Mouse (Mus musculus): ENCODE results near the gene Svep1.

Gene Svep1

DNA sequence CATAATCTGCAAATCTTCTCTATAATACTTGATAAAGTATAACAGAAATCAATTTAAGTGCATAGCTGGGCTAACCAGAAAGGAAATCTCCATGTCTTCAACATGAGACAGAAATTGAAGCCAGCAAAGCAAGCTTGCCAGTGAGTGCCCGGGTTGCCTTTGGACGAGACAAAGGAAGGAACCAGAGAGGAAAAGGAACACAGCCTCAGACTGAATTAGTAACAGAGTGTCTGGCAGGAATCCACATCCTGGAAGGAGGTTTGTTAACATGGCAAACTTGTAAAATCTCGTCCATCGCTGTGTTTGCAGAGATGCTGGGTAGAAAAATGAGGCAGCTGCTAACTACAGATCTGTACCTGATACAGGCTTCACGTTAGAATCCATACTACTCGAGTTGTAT is 128.7 kb downstream of the Svep1 start:
- DNase-seq = no peak

DNA sequence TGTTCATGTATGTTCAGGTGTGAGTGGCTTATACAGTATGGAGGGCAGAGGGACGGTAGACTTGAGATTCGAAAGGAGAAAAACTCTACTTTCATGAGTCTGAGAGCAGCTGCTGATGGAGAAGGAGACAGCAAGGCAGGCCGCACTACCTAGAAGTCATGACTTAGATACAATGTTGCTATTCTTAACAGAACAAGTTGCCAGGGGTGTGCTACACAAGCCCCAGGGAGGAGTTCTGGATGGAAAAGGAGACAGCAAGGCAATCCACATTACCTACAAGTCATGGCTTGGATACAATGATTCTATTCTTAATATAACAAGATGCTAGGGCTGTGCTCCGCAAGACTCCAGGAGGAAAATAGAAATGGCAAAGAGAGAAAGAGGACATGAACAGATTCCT is 129.1 kb downstream of the Svep1 start:
- DNase-seq = no peak

DNA sequence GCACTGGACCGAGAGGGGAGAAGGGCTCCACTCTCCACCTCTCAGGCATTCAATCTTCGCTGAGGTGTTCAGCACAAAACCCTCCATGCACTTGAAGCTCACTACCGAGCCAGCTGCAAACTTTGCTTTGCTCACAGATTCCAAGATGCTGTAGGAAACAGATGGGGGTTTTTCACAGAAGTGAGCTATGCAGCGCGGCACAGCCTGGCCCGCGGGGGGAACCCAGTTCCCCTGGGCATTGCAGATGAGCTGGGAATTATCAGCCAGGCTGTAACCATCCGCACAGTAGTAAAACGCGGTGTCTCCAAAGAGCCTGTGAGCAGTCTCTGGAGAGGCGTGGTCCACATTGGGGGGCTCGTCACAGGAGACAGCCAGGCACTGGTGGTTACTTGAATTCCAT is 133.8 kb downstream of the Svep1 start:
- DNase-seq = no peak

DNA sequence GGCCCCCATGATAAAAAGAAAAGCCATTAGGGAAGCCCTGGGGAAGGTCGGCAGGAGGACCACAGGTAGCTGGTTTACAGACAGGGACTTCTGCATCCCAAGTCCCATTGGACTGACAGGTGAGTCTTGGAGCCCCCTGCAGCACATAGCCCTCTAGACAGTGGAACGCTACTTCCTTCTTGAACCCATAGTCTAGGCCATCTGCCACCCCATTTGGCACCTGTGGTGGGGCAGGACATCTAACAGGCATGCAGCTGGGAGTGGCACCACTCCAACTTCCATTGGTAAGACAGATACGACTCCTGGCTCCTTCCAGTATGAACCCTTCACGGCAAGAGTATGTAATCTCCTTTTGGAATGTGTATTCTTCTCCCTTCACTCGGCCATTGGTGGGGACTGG is 137.8 kb downstream of the Svep1 start:
- DNase-seq = no peak

DNA sequence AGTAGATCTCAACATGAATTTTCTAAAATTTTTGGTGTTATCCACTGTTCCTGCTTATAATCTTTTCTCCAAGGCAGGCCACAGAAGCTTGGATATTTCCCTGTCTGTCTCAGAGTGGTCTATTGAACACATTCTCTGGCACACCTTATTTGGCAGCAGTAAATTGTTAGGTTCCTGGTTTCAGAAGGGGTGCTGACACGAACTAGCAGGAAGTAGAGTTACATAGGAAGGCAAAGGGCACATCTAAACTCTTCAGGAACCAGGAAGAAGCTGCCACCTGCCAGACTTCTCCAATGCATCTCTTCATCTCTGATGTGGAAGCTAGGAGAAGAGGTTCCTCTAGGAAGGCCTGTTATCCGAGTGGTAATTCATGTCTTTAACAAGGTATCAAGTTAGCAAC is 141.9 kb downstream of the Svep1 start:
- no peak for DNase-seq

DNA sequence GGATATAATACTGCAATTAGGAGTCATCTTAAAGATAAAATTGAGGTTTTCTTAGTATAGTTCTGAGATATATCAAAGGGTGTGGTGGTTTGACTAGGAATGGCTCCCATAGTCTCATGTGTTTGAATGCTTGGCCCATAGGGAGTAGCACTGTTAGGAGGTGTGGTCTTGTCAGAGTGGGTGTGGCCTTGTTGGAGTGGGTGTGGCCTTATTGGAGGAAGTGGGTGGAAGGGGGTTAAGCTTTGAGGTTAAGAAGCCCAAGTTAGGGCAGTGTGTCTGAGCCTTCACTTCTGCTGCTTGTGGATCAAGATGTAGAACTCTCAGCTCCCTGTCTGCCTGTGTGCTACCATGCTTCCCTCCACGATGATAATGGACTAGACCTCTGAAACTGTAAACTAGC is 143.7 kb downstream of the Svep1 start:
- peak; percentile 55 for DNase-seq

DNA sequence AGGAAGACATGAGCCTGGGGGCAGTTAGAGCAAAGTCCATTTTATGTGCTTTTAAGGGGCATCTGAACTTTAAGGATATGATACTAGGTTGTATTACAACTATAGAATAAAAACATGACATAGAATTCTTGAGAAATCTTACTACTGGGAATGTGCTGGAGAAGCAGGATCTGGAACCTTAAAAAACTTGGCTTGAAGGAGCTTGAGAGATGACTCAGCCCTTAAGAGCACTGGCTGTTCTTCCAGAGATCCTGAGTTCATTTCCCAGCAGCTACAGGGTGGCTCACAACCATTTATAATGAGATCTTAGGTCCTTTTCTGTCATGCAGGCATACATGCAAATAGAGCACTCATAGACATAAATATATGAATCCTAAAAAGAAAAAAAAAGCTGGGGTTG is 151.0 kb downstream of the Svep1 start:
- no peak for DNase-seq

DNA sequence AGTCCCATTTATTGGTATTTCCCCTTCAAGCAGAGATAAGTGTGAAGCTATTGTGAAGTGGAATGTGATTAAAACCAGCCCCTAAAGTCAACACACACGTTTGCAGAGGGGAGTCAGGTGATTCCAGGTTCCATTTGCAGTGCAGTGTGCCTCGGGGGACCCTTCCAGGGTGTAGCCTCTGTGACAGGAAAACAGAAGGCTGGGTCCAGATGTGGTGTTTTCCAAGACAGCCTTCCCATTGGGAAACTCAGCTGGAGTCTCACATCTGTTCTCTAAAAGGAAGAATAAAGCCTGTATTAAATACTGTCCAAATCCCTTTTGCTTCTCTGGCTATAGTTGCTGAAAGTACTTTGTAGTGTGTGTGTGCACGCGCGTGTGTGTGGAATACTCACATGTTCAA is 152.2 kb downstream of the Svep1 start:
- DNase-seq = no peak

DNA sequence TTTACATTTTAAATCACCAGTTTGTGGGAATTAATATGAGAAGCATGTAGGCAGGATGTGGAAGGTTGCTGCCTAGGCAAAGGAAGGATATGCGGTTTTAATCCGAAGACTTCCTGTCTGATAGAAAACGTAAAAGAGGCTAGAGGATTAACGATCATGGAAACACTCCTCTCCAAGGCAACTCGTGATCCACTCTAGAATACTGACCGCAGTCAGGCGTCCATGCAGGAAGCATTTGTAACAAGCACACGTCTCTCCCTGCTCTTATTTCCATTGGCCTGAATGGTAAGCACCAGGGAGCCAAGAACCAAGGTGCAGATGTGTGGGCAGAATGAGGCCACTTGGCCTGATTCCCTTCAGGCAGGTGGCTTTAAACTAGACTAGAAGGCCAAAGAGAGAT is 155.9 kb downstream of the Svep1 start:
- DNase-seq = no peak

DNA sequence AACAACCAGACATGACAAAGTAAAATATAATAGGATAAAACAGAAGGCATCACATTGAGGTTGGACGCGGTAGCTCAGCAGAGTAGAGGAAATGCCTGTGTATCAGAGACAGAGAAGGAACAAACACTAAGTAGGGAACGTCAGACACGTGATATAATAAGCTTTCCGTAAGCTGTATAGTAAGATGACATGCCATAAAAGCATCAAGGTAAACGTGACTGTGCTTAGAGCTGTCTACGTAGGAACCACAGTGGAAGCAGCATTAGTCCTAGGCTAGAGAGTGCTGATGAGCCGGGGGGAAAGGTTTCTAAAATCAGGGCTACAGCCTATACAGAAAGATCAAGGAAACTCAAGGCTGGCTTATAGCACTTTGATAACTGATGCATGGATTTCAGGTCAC is 156.4 kb downstream of the Svep1 start:
- no peak for DNase-seq

DNA sequence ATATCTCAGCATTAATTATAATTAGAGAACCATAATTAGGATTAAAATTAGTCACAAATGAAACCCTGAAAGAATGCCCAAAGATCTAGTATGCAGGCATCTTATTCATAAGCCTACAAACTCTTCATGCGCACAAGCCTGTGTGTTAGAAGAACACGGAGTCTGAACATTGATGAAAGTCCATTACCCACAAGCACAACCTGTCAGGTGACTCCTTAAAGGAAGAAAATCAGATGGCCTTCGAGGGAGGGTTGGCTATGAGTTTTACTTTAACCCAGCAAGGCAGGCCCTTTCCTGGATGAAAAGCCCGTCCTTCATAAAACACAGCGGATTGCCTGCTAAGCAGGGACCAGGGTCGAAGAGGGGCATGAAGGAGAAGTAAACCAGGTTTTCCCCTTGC is 161.8 kb downstream of the Svep1 start:
- no peak for DNase-seq

DNA sequence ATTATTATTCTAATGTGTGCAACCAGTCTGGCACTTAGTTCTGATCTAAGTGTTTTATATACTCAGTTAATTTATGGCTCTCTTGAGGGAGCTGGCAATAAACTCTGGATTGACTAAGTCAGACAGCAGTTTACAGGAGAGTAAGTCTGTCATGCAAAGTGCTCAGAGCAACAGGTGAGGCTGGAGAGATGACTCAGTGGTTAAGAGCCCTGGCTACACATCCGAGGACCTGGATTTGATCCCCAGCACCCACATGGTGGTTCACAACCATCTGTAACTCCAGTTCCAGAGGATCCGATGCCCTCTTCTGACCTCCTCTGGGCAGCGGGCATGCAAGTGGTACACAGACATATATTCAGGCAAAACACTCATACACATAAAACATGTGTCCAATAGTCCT is 162.3 kb downstream of the Svep1 start:
- DNase-seq = no peak

DNA sequence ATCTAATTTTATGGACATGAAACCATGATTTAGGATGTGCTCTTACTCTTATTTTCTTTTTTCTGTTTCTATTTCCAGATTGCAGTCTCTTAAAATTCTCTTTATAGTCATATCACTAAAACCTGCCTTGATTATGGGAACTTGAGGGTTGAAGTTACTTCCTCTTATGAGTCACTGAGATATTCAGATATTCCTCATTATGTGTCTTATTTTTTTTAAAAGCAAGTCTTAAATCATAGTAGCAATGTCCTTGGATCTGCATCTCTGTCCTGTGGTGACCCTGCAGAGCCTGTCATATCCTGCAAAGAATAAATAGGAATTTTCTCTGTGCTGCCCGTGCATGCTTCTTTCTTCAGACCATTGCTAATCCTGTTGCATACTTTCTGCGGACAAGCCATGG is 166.6 kb downstream of the Svep1 start:
- no peak for DNase-seq

DNA sequence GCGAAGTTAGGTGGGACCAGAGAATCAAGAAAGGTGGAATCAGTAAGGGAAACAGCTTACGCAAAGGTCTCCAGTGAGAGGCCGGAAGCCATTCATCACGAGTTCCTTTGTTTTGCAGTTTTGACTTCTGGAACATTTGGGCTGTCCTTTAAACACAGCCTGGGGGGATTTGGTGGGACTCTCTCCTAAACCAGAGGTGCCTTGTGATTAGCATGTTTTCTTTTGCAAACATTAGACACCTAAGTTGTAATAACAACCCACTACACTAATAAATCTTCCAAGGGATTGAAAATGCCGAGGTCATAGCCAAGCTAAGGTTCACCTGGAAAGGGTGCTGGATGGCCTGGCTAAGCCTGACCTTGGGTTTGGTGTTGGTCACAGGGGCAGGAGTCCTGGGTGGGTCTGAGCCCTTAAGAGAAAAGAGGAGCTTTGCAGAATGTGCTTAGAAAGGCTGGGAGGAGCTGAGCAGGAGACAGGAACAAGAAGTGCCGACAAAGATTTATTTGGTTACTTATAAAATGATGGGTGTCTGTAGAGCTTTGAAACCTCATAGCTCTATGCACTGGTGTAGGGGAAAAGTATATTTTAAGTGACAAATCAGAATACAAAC is 169.5 kb downstream of the Svep1 start:
- no peak for DNase-seq

DNA sequence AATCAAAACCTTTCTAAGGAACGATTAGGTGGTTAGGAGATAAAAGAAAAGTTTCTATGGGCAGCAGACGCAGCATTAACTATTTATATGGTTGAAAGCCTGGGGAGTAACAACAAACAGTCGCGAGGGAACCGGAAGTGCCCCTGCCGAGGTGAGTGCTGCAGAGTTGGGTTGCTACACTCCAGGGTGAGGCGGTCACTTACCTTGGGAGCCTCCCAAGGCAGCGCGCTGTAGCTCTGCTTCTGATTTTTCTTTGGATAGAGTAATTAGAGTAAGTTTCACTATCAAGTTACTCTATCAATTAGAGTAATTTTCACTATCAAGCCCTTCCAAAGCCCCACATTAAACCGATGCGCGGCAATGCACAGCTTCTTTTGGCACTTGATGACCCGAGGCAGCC is 172.0 kb downstream of the Svep1 start:
- peak; percentile 34 for DNase-seq

DNA sequence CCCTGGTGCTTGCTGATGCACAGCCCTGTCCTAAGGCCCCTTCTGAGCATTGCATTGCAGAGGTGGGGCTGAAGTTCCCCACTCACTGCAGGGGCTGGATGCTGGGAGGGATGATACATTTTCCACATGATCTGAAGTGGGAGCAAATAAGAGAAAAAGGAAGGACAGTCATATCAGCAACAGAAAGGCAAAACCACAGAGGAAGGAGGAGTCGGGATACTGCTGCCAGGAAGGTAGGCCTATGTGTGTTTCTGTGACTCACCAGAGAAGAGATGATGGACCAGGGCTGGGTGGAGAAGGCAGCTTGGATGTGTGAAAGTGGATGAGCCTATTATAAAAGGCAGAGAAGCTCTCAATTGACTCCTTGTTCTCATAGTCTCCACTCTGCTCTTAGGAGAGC is 173.9 kb downstream of the Svep1 start:
- no peak for DNase-seq

DNA sequence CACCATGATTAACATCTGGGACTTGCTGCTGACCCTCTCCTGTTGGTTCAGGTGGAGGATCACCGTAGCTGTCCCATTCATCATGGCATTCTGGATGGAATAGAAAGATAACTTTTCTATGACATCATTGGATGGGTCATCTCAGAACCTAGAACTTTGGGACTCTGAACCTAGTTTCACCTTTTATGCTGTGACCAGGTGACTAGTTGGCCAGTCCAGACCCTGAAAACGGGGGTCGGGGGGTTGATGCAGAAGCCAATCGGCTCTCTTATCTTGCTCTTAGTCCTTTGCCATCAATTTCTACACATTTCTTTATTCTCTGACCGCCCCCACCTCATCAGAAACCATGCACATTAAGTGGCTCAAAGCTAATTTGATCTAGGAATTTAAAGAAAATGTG is 197.6 kb downstream of the Svep1 start, which contains the start of gene Txndc8:
Gene Txndc8, minus strand, starts transcription at position 101 of the 400 bp plus-strand sequence.
- DNase-seq = no peak

DNA sequence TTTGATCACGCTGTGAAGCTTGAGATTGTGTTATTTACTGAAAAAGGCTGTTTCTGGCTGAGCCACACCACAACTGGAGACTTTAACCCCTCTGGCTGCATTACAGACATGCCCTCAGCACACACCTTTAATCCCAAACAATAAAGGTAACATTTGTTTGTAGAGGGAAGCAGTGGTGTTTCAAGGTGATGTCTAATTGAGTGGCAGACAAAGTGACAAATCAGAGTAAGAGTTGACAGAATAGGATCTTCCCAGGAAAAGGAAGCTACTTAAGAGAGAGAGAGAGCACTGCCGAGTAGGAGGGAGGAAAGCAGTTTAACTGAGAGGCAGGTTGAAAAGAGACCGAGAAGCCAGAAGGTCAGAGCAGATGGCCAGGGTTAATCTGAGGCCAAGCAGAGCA is 203.2 kb downstream of the Svep1 start:
- no peak for DNase-seq

Measured in thymus, postnatal 4 days (tissue).